Mouse (Mus musculus) small intestine, adult 2 months (tissue): ENCODE measurements around the gene Gpx3. TPM values are rescaled to one million over a fixed set of nuclear protein-coding genes. Genes with fewer than 3 reads are reported as not detected.

Experiments
- H3K27ac ChIP-seq: fragments of 200-500 bp; 2 replicates; pipeline ENCODE4 v1.5.1; 2012; ENCODE audit warnings: low read depth, low read length, control low read depth, inconsistent platforms; ENCODE audit not compliant: insufficient read depth
- H3K27me3 ChIP-seq: fragments of 200-500 bp; 2 replicates; pipeline ENCODE4 v1.6.1; 2012; ENCODE audit warnings: mild to moderate bottlenecking, moderate library complexity, low read length, inconsistent platforms; ENCODE audit not compliant: control insufficient read depth, insufficient read depth
- H3K36me3 ChIP-seq: fragments of 200-500 bp; 2 replicates; pipeline ENCODE4 v1.6.1; 2012; ENCODE audit warnings: mild to moderate bottlenecking, low read length, control low read depth, inconsistent platforms; ENCODE audit not compliant: control insufficient read depth, insufficient read depth
- H3K4me1 ChIP-seq: fragments of 200-500 bp; 2 replicates; pipeline ENCODE4 v1.6.1; 2012; ENCODE audit warnings: low read length, inconsistent platforms, mixed read lengths; ENCODE audit not compliant: control insufficient read depth, insufficient read depth, insufficient read length
- H3K4me3 ChIP-seq: fragments of 200-500 bp; 2 replicates; pipeline ENCODE4 v1.5.1; 2012; ENCODE audit warnings: low read depth, mild to moderate bottlenecking, control low read depth, inconsistent platforms, low read length, moderate library complexity
- CTCF ChIP-seq: fragments of 200-500 bp; IDR thresholded peaks from 2 replicates; pipeline ENCODE4 v1.5.1; 2012; ENCODE audit warnings: low read depth, mild to moderate bottlenecking, control low read depth, inconsistent platforms, low read length, moderate library complexity, mixed read lengths; ENCODE audit not compliant: insufficient replicate concordance, insufficient read length; ENCODE audit errors: extremely low read depth
- POLR2A ChIP-seq: fragments of 200-500 bp; IDR thresholded peaks from 2 replicates; pipeline ENCODE4 v1.6.1; 2012; ENCODE audit warnings: low read depth, mild to moderate bottlenecking, control low read depth, inconsistent platforms, low read length, moderate library complexity
- WGBS: fragments of 180-500 bp; shearing (Covaris S2); methylation state at CpG from one replicate; pipeline ENCODE4 v1.1.7; 2018; 5-methylcytosine and 5-hydroxymethylcytosine counted together
- polyA plus RNA-seq: library from polyadenylated mRNA; depleted of rRNA; stranded (reverse); fragments of >200 nt; gene quantifications from 2 replicates; pipeline ENCODE4 v1.2.3, GENCODE M21; 2012

Gene Gpx3
- polyA plus RNA-seq, 1 experiment = 90.3 TPM

GRCm38 (mm10) chr11:54862621-54863520 is 39.4 kb upstream of the Gpx3 start:
- Histone ChIP-seq H3K27ac (no peak overlapping the region), H3K36me3 (no peaks in the 10 kb centered on the region; the same call in 1 of the 2 replicates), H3K27me3 (no peaks in the 10 kb centered on the region), H3K4me1 (peaks cover 2% of the 10 kb centered on the region; the same call in 1 of the 2 replicates), H3K4me3 (no peak overlapping the region)
- TF ChIP-seq CTCF = peak; percentile 76; the same call in 1 of the 2 replicates
- TF ChIP-seq POLR2A = no peak
- WGBS = 43% methylated on average over 10 of the region's 10 CpGs

DNA sequence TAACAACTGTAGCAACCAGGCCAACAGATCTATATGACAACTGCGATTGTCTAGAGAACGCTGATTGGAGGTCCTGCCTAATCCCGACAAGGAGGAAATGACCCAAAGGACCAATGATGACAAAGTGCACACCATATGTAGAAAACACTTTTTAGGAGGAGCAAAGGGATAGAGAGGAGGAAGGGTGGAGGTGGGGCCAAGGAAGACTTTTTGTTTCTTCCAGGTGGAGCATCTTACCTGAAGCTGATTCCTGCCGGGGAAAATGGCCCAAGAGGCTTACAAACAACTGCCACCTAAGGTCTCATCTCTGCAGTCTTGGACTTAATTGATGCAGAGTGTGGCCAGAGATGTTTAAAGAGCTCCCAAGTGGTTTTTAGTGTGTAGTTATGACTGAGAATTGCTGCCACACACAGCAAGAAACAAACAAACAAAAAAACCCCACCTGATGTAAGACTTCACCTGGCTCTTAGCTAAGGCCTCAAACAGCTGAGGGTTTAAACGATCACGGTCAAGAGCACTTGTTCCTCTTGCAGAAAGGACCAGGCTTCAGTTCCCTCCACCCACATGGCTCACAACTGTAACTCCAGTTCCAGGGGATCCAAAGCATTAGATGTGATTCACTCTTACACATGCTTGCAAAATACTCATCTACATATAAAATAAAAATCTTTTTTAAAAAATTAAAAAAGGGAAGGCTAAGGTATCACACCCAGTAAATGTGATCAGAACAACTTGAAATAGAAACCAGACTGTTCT is 36.7 kb upstream of the Gpx3 start:
- WGBS = 61% methylated on average over 6 of the region's 6 CpGs
- Histone ChIP-seq H3K4me3 (peak overlapping the region; percentile 97), H3K27me3 (no peaks in the 10 kb centered on the region), H3K4me1 (peaks cover 4% of the 10 kb centered on the region), H3K27ac (peak overlapping the region; percentile 63), H3K36me3 (peaks cover 8% of the 10 kb centered on the region)
- TF ChIP-seq CTCF (no peak), POLR2A (no peak)

DNA sequence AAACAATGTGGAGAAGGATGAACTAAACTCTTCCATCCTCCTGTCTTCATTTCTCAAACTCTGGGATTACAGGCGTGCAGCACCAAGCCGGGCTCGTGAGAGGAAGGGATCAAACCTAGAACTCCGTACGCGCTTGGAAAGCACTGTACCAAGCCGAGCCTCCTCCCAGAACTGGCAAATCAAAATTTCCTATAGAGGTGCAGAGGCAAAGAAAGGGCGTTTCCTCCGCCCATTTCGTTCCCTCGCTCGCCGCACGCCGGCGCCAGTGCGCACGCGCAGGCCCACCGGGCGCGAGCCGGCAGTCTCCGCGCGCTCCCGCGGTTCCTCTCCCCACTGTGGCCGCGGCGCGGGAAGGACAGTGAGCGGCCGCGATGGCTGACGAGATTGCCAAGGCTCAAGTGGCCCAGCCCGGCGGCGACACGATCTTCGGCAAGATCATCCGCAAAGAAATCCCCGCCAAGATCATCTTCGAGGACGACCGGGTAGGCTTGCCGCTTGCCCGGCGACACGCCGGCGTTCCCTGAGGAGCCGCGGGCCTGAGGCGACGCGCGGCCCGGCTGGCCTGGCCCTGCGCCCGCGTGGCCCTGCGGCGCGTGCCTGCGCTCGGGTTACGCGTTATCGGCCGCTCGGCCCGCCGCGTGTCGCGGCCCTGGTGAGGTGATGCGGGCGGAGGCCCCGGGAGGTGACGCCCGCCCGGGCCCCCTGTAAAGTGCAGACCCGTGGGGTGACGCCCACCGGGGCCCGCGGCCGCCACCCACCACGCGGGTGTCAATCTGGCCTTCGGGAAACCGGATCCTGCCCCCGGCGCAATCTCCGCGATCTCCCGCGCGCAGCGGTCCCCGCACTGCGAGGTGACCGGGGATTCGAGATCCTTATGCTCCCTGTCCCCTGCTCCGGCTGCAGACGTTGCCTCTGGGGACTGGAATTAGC is 35.9 kb upstream of the Gpx3 start, which contains the start of gene Hint1:
TSS of gene Hint1 (plus strand) at position 265 of the 930 bp plus-strand sequence.
- 0 out of 2 replicates have a peak, but pooled peaks have one; percentile 3 for TF ChIP-seq CTCF
- TF ChIP-seq POLR2A = peak; percentile 82
- WGBS = under 1% methylated on average over 102 of the region's 107 CpGs
- Histone ChIP-seq H3K27me3 (no peaks in the 10 kb centered on the region), H3K36me3 (peaks cover 15% of the 10 kb centered on the region), H3K4me3 (peak within 1 kb of the TSS; percentile 97), H3K27ac (peak within 1 kb of the TSS; percentile 95), H3K4me1 (peaks cover 4% of the 10 kb centered on the region)

DNA sequence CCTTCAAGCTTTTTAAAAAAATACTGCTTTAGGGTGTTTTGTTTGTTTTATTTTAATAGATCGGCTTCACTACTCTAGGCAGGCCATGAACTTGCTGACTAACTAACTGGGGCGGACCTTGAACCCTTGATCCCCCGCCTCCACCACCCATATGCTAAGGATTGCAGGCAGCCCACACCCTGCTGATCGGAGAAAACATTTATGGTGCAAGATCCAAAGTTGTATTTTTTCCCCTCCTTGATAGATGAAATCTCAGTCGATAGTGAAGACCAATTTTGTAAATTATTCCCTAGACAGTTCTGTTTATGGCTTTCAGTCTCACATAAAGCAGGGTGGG is 35.2 kb upstream of the Gpx3 start:
- TF ChIP-seq POLR2A (no peak), CTCF (no peak)
- H3K27ac ChIP-seq = peak overlapping the region; percentile 95
- no peaks in the 10 kb centered on the region for H3K27me3 ChIP-seq
- under 1% methylated on average over 5 of the region's 5 CpGs for WGBS
- peak overlapping the region; percentile 97 for H3K4me3 ChIP-seq
- H3K36me3 ChIP-seq = peaks cover 20% of the 10 kb centered on the region
- peaks cover 4% of the 10 kb centered on the region for H3K4me1 ChIP-seq

- no peak overlapping the region for H3K27ac ChIP-seq
- peaks cover 4% of the 10 kb centered on the region for H3K4me1 ChIP-seq
- WGBS = 54% methylated on average over 3 of the region's 3 CpGs
- no peak overlapping the region for H3K4me3 ChIP-seq
- no peaks in the 10 kb centered on the region for H3K27me3 ChIP-seq
- TF ChIP-seq CTCF (no peak), POLR2A (no peak)
- H3K36me3 ChIP-seq = peaks cover 27% of the 10 kb centered on the region
These were observed 34.3 kb upstream of the Gpx3 start for GRCm38 (mm10) chr11:54867903-54868434.

DNA sequence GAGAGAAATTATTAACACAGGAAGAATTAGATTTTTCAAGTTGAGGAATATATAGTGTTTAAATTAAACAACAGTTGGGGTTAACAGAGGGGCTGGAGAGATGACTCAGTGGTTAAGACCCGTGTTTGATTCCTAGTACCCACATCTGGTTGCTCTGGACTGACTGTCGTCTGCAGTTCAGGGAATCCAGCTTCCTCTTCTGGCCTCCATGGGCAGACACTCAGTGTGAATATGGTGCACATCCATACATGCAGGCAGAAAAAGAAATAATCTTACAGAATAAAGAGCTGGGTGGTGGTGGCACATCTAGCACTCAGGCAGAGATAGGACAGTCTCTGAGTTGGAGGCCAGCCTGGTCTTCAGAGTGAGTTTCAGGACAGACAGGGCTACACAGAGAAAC is 33.8 kb upstream of the Gpx3 start:
- peaks cover 4% of the 10 kb centered on the region for H3K4me1 ChIP-seq
- no peak overlapping the region for H3K27ac ChIP-seq
- TF ChIP-seq CTCF (no peak), POLR2A (no peak)
- H3K36me3 ChIP-seq = peaks cover 30% of the 10 kb centered on the region
- no peaks in the 10 kb centered on the region for H3K27me3 ChIP-seq
- WGBS = 51% methylated on average over 2 of the region's 2 CpGs
- H3K4me3 ChIP-seq = no peak overlapping the region
